Mouse (Mus musculus): Measurements from ENCODE around the gene Top3a.

- TF ChIP-seq CTCF (IDR thresholded peaks at IDR 0.05; ENCODE audit: low read depth, low read length) (no peak), POLR2A (IDR thresholded peaks at IDR 0.05; ENCODE audit: extremely low read depth, insufficient read depth, low read length) (peak; percentile 84)
These were observed 33.9 kb upstream of the Top3a start for GRCm38 (mm10) chr11:60811054-60811460.
